Mouse (Mus musculus) stomach, postnatal 0 days (tissue): Measurements from ENCODE around the gene Morn4. TPM values are rescaled to one million over a fixed set of nuclear protein-coding genes. Genes with fewer than 3 reads are reported as not detected.
A peak's percentile ranks its signal among the peaks of the same experiment; 100 is the strongest.

Source experiments
- ATAC-seq: fragments of 200-750 bp; cut with Nextera tagmentation; 2 replicates; pipeline ENCODE4 v1.8.0; 2017; ENCODE audit not compliant: low FRiP score, low TSS enrichment
- DNase-seq: peaks from one replicate; pipeline ENCODE4 v3.0.0-alpha.2; 2016; ENCODE audit warnings: low spot score
- H3K27ac ChIP-seq: fragments of 300-500 bp; sonication (generic); replicated peaks from 2 replicates; pipeline ENCODE4 v1.5.1; 2014; ENCODE audit warnings: mild to moderate bottlenecking, control low read depth
- H3K27me3 ChIP-seq: fragments of 300-500 bp; sonication (generic); 2 replicates; pipeline ENCODE4 v1.6.1; 2014; ENCODE audit warnings: low read length; ENCODE audit not compliant: control insufficient read depth, insufficient read depth
- H3K36me3 ChIP-seq: fragments of 300-500 bp; sonication (generic); 2 replicates; pipeline ENCODE4 v1.6.1; 2014; ENCODE audit warnings: low read length, mixed read lengths; ENCODE audit not compliant: control insufficient read depth, insufficient read depth
- H3K4me1 ChIP-seq: fragments of 300-500 bp; sonication (generic); replicated peaks from 2 replicates; pipeline ENCODE4 v1.6.1; 2014; ENCODE audit warnings: antibody characterized with exemption; ENCODE audit not compliant: control insufficient read depth, insufficient read depth
- H3K4me2 ChIP-seq: fragments of 300-500 bp; sonication (generic); replicated peaks from 2 replicates; pipeline ENCODE4 v1.6.1; 2014; ENCODE audit warnings: low read depth, mild to moderate bottlenecking, control low read depth, moderate library complexity
- H3K4me3 ChIP-seq: fragments of 300-500 bp; sonication (generic); 2 replicates; pipeline ENCODE4 v1.5.1; 2014; ENCODE audit warnings: low read depth, low read length, control low read depth
- H3K9ac ChIP-seq: fragments of 300-500 bp; sonication (generic); 2 replicates; pipeline ENCODE4 v1.6.1; 2014; ENCODE audit warnings: mild to moderate bottlenecking, low read length, control low read depth, mixed read lengths
- H3K9me3 ChIP-seq: fragments of 300-500 bp; sonication (generic); 2 replicates; pipeline ENCODE4 v1.6.1; 2016; ENCODE audit warnings: low read length; ENCODE audit not compliant: control insufficient read depth
- CTCF ChIP-seq: IDR thresholded peaks from 2 replicates; pipeline ENCODE4 v1.5.1; 2016; ENCODE audit warnings: antibody characterized with exemption, low read depth, mild to moderate bottlenecking, moderate library complexity
- EP300 ChIP-seq: optimal IDR thresholded peaks from 2 replicates; pipeline ENCODE3; 2016; ENCODE audit warnings: antibody characterized with exemption
- WGBS: fragments of 180-500 bp; shearing (Covaris S2); extraction: QIAGEN DNeasy Blood & Tissue Kit; methylation state at CpG from one replicate; pipeline ENCODE4 v1.1.7; 2014; 5-methylcytosine and 5-hydroxymethylcytosine counted together
- polyA plus RNA-seq: library from polyadenylated mRNA; unstranded; fragments of >200 nt; fragmentation: Nextera tagmentation; extraction: Ambion mirVana; gene quantifications from 2 replicates; pipeline ENCODE4 v1.2.1, GENCODE M21; 2015

The Morn4 gene
- polyA plus RNA-seq, 1 experiment from 2014 or later, result 7.3 TPM

DNA sequence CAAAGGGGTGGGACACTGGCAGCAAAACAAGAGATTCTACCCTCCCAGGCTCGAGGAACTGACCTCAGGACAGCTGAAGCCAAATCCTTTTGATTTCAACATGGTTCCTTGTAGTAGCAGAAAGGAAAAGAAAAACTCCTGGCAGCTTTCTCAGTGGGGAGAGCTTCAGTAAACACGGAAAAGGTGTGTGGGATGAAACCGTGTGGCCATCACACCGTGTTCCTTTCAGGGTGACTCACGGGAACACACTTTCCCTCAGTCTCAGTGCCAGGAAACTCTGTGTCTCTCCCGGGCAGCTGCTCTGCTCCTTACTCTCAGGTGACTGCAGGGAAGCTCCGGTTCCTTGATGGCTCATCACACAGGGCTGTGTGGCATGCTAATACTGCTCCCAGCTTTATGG is 27.7 kb downstream of the Morn4 start:
- ATAC-seq (peak; percentile 58; the same call in 1 of the 2 replicates), DNase-seq (no peak)
- Histone ChIP-seq H3K36me3 (no peaks in the 10 kb centered on the region), H3K27ac (no peak overlapping the region), H3K4me1 (no peaks in the 10 kb centered on the region), H3K4me3 (no peak overlapping the region), H3K27me3 (no peaks in the 10 kb centered on the region), H3K4me2 (no peak overlapping the region), H3K9me3 (no peaks in the 10 kb centered on the region), H3K9ac (no peak overlapping the region)
- TF ChIP-seq CTCF (no peak), EP300 (no peak)
- WGBS, result 46% methylated on average over 7 of the region's 7 CpGs

DNA sequence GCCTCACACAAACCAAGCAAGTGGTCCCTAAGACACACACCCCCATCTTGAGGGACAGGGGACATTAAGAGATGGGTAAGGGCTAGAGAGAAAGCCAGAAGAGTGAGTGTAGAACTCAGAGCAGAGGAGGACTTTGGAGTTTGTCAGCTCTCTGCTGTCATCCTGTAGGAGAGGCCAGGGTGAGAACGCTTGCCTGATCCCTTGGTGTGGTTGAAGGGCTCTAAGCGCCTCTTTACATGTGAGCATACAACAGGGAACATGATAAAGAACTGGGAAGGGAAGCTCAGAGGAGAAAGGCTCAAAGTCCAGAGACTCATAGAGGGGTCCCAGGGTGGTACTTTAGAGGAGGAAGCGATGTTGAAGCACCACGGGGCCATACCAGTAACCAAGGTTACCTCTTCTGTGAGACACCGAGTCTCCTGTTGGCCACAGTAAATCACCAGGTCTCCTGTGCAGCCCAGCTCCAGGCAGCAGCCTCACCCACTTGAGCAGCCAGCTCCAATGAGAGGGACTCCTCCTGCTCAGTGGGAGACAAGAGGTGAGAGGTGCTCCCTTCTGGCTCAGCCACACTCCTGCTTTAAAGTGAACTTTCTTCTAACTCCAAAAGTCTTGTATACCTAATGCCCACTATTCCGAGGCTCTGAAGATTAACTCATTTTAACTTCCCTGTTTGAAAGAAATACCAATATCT is 29.3 kb downstream of the Morn4 start:
- no peak overlapping the region for H3K4me3 ChIP-seq
- TF ChIP-seq CTCF (no peak), EP300 (no peak)
- ATAC-seq (no peak), DNase-seq (no peak)
- no peaks in the 10 kb centered on the region for H3K4me1 ChIP-seq
- H3K4me2 ChIP-seq, result no peak overlapping the region
- 82% methylated on average over 6 of the region's 6 CpGs for WGBS
- H3K36me3 ChIP-seq, result no peaks in the 10 kb centered on the region
- no peak overlapping the region for H3K27ac ChIP-seq
- no peak overlapping the region for H3K9ac ChIP-seq
- no peaks in the 10 kb centered on the region for H3K9me3 ChIP-seq
- H3K27me3 ChIP-seq, result no peaks in the 10 kb centered on the region

DNA sequence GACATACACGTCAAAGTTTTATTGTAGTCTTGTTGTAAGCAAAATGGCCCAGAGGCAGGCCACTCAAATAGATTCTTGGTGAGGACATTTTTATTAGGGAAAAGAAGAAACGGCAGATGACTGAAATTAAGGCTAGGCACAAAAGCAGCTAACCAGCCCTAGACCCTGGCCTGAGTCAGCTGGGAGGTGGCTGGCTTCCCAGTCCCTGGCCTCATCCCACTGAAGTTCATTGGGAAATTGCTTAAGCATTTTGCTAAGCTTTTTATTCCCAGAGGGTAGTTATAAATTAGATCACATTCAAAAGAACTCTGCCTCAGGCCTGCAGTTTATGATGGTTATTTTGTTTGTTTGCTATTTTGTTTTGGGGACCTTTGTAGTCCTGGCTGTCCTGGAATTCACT is 30.3 kb downstream of the Morn4 start:
- H3K36me3 ChIP-seq, result no peaks in the 10 kb centered on the region
- no peaks in the 10 kb centered on the region for H3K9me3 ChIP-seq
- H3K4me2 ChIP-seq, result no peak overlapping the region
- no peak overlapping the region for H3K27ac ChIP-seq
- H3K27me3 ChIP-seq, result no peaks in the 10 kb centered on the region
- DNase-seq (no peak), ATAC-seq (no peak)
- H3K4me1 ChIP-seq, result no peaks in the 10 kb centered on the region
- WGBS, result 85% methylated on average over 2 of the region's 2 CpGs
- TF ChIP-seq CTCF (no peak), EP300 (no peak)
- H3K4me3 ChIP-seq, result no peak overlapping the region
- no peak overlapping the region for H3K9ac ChIP-seq

DNA sequence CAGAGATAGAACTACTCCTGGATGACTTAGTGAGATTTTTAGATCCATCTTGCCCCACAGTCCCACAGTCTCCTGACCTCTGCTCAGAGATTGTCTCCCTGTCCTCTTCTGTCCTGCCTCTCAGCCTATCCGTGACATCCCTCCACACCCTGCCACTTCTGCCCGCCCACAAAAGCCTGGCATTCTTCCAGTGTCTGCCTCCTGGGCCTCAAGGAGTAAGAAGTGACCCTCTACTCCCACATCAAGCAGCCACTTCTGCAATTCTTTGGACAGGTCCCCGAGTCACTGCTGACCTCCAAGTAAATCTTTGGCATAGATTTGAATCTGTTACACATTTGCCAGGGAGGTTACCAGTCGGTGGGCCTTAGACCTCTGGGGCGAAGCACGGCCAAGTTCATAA is 31.9 kb downstream of the Morn4 start:
- Histone ChIP-seq H3K4me2 (no peak overlapping the region), H3K9ac (no peak overlapping the region), H3K27ac (no peak overlapping the region), H3K27me3 (no peaks in the 10 kb centered on the region), H3K36me3 (no peaks in the 10 kb centered on the region), H3K4me1 (no peaks in the 10 kb centered on the region), H3K9me3 (no peaks in the 10 kb centered on the region), H3K4me3 (no peak overlapping the region)
- no peak for ATAC-seq
- 76% methylated on average over 6 of the region's 6 CpGs for WGBS
- no peak for DNase-seq
- TF ChIP-seq CTCF (no peak), EP300 (no peak)

DNA sequence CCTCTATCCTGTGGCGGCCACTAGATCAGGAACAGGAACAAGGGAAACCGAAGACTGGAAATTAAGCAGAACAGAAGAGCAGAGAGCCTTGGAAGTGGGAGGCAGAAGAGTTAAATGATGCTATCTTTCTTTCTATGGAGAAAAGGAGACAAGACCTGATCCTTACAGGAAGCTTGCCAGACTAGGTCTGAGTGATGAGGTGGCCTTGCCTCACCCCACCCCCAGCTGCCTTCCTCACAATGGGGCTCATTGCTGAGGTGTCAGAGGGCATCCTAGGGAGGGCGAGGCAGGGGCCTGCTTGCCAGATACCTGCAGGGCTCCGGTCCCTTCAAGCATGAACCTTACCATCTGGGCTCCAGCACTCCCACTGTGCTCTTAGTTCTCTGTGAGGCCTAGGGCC is 34.2 kb downstream of the Morn4 start, which contains the start of gene 4933411K16Rik:
Gene 4933411K16Rik (plus strand): TSS at position 301 of the 400 bp plus-strand sequence.
- Histone ChIP-seq H3K9me3 (no peaks in the 10 kb centered on the region), H3K36me3 (no peaks in the 10 kb centered on the region), H3K4me3 (no peak within 1 kb of the TSS), H3K27me3 (no peaks in the 10 kb centered on the region), H3K9ac (no peak within 1 kb of the TSS), H3K27ac (no peak within 1 kb of the TSS), H3K4me1 (no peaks in the 10 kb centered on the region), H3K4me2 (no peak within 1 kb of the TSS)
- TF ChIP-seq EP300 (no peak), CTCF (no peak)
- WGBS, result 70% methylated on average over 4 of the region's 4 CpGs
- no peak for DNase-seq
- ATAC-seq, result 0 out of 2 replicates have a peak, but pooled peaks have one; percentile 32

DNA sequence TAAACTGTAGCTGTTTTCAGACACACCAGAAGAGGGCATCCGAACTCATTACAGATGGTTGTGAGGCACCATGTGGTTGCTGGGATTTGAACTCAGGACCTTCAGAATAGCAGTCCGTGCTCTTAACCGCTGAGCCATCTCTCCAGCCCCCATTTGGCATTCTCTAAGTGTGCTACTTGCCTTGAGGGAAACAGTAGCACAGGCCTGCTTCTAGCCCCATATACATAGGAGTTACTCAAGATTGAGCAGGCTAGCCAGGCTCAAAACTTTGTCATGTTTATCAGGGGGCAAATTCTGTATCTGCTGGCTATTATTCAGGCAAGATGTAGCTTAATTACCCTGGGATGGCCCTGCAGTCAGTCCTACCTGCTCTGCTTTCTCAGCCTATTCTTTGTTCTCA is 34.8 kb downstream of the Morn4 start:
- no peak overlapping the region for H3K4me2 ChIP-seq
- 84% methylated on average over 3 of the region's 3 CpGs for WGBS
- no peaks in the 10 kb centered on the region for H3K4me1 ChIP-seq
- no peak overlapping the region for H3K4me3 ChIP-seq
- no peaks in the 10 kb centered on the region for H3K9me3 ChIP-seq
- no peak overlapping the region for H3K27ac ChIP-seq
- no peak for TF ChIP-seq CTCF
- no peak for TF ChIP-seq EP300
- no peaks in the 10 kb centered on the region for H3K27me3 ChIP-seq
- no peaks in the 10 kb centered on the region for H3K36me3 ChIP-seq
- no peak overlapping the region for H3K9ac ChIP-seq
- ATAC-seq, result no peak
- no peak for DNase-seq
